In the genomic region with DNA sequence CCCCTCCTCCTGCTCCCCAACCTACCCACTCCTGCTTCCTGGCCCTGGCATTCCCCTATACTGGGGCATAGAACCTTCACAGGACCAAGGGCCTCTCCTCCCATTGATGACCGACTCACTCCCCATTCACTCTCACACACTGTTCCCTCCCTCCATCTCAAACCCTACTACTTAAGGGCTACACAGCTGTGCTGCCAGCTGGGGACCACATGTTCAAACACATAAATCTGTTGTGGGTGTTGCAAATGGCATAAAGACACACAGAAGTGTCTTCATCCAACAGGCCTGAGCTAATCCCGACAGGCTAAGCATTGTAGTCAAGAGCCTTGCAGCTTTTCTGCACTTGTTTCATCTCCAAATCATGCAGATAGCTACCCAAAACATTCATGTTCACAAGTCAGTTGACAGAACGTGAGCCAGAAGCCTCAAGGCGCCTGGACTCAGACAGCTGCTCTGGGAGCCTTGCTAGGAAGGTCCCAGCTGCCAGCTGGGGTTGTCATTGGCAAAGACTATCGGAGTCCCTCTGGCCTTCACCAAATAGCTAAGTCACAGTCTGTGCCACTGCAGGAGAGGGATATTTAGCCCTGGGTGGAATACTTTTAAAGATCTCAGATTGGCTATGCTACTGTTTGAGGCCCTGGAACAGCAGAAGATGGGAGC, we compare ENCODE assay signal across 1 mouse cellular context.
TF ChIP-seq lines count a peak whose summit lies in the region.

No protein-coding gene starts in this region.

TF ChIP-seq in myocyte, 11 proteins besides CTCF, POLR2A, EP300 and RAD21 (continued from another document):
- TF ChIP-seq MYOD1 (IDR thresholded peaks at IDR 0.05; ENCODE audit: control insufficient read depth in 1 of 3, insufficient read length in 2 of 3, low read depth in 2 of 3) = peak; percentile 43 to 74 (median 71)
- TF ChIP-seq SRF (IDR thresholded peaks at IDR 0.05; ENCODE audit: control insufficient read depth, insufficient read length, low read depth) = no peak
- no peak for TF ChIP-seq USF1 (IDR thresholded peaks at IDR 0.05; ENCODE audit: low read depth)
- TF ChIP-seq REST (IDR thresholded peaks at IDR 0.05; ENCODE audit: insufficient read depth, insufficient read length) = no peak
- TF ChIP-seq TCF12 (IDR thresholded peaks at IDR 0.05; ENCODE audit: insufficient read depth, poor library complexity, severe bottlenecking) = peak; percentile 50
- TF ChIP-seq CEBPB (IDR thresholded peaks at IDR 0.05; ENCODE audit: insufficient read depth, poor library complexity, severe bottlenecking) = no peak; the same call in 1 of the 2 replicates
- peak; percentile 61 for TF ChIP-seq TCF3 (IDR thresholded peaks at IDR 0.05; ENCODE audit: insufficient read length, low read depth)
- TF ChIP-seq E2F4 (IDR thresholded peaks at IDR 0.05; ENCODE audit: insufficient read depth) = no peak
